Mouse (Mus musculus): ENCODE results near the gene Ppp1r12a. TPM values are rescaled to one million over a fixed set of nuclear protein-coding genes. Genes with fewer than 3 reads are reported as not detected.
A peak's percentile ranks its signal among the peaks of the same experiment; 100 is the strongest.

Gene Ppp1r12a
- total RNA-seq, 2 experiments from 2014 or later = 55.4 to 59.2 TPM

- DNase-seq = peak; percentile 9 to 31
Observed at GRCm38 (mm10) chr10:108333642-108334041, 171.6 kb downstream of the Ppp1r12a start.

Other genes with a start within 250 kb of the Ppp1r12a start
- gene Pawr, start 169.9 kb downstream of the Ppp1r12a start, total RNA-seq (2021) = 1 to 10 TPM; 4.4 to 4.8 TPM